Mouse (Mus musculus): ENCODE results near the gene Slc22a3. TPM values are rescaled to one million over a fixed set of nuclear protein-coding genes. Genes with fewer than 3 reads are reported as not detected.
A peak's percentile ranks its signal among the peaks of the same experiment; 100 is the strongest.

Slc22a3 gene
- total and polyA plus RNA-seq, 2 experiments from 2014 or later, result 2.1 to 2.9 TPM

- ATAC-seq (no peak), DNase-seq (ENCODE audit: low spot score) (no peak)
- Histone ChIP-seq H3K4me3 (ENCODE audit: low read length) (no peak overlapping the region), H3K27ac (no peak overlapping the region), H3K4me2 (ENCODE audit: low read depth, low read length) (no peak overlapping the region), H3K9me3 (ENCODE audit: low read length) (no peaks in the 10 kb centered on the region), H3K27me3 (ENCODE audit: insufficient read depth, low read length) (no peaks in the 10 kb centered on the region), H3K36me3 (ENCODE audit: insufficient read depth, low read length) (no peaks in the 10 kb centered on the region), H3K9ac (replicated peaks; ENCODE audit: low read length) (no peak overlapping the region), H3K4me1 (ENCODE audit: insufficient read depth, low read length) (no peaks in the 10 kb centered on the region)
- no peak for TF ChIP-seq CTCF (IDR thresholded peaks at IDR 0.05; ENCODE audit: low read depth)
- 72% methylated on average over 3 of the region's 3 CpGs for WGBS
These were observed 32.9 kb downstream of the Slc22a3 start for GRCm38 (mm10) chr17:12474509-12475083.

GRCm38 (mm10) chr17:12472547-12472946 lies 35.0 kb downstream of the Slc22a3 start:
- H3K4me2 ChIP-seq (ENCODE audit: low read depth, low read length), result no peak overlapping the region
- no peak overlapping the region for H3K27ac ChIP-seq
- H3K9me3 ChIP-seq (ENCODE audit: low read length), result no peaks in the 10 kb centered on the region
- H3K36me3 ChIP-seq (ENCODE audit: insufficient read depth, low read length), result no peaks in the 10 kb centered on the region
- no peaks in the 10 kb centered on the region for H3K4me1 ChIP-seq (ENCODE audit: insufficient read depth, low read length)
- no peak overlapping the region for H3K9ac ChIP-seq (replicated peaks; ENCODE audit: low read length)
- H3K4me3 ChIP-seq (ENCODE audit: low read length), result no peak overlapping the region
- DNase-seq (ENCODE audit: low spot score) (no peak), ATAC-seq (no peak)
- H3K27me3 ChIP-seq (ENCODE audit: insufficient read depth, low read length), result no peaks in the 10 kb centered on the region
- TF ChIP-seq CTCF (IDR thresholded peaks at IDR 0.05; ENCODE audit: low read depth), result no peak

- H3K4me1 ChIP-seq (ENCODE audit: insufficient read depth, low read length), result no peaks in the 10 kb centered on the region
- TF ChIP-seq CTCF (IDR thresholded peaks at IDR 0.05; ENCODE audit: low read depth), result no peak
- no peak overlapping the region for H3K27ac ChIP-seq
- no peak overlapping the region for H3K4me2 ChIP-seq (ENCODE audit: low read depth, low read length)
- no peak overlapping the region for H3K4me3 ChIP-seq (ENCODE audit: low read length)
- H3K27me3 ChIP-seq (ENCODE audit: insufficient read depth, low read length), result no peaks in the 10 kb centered on the region
- WGBS, result 85% methylated on average over 5 of the region's 5 CpGs
- ATAC-seq, result no peak
- no peaks in the 10 kb centered on the region for H3K9me3 ChIP-seq (ENCODE audit: low read length)
- no peak for DNase-seq (ENCODE audit: low spot score)
- H3K36me3 ChIP-seq (ENCODE audit: insufficient read depth, low read length), result no peaks in the 10 kb centered on the region
- no peak overlapping the region for H3K9ac ChIP-seq (replicated peaks; ENCODE audit: low read length)
These were observed 38.8 kb downstream of the Slc22a3 start for GRCm38 (mm10) chr17:12468745-12469144.

GRCm38 (mm10) chr17:12467642-12468041 lies 39.9 kb downstream of the Slc22a3 start:
- Histone ChIP-seq H3K9me3 (ENCODE audit: low read length) (no peaks in the 10 kb centered on the region), H3K27me3 (ENCODE audit: insufficient read depth, low read length) (no peaks in the 10 kb centered on the region), H3K27ac (no peak overlapping the region), H3K9ac (replicated peaks; ENCODE audit: low read length) (no peak overlapping the region), H3K36me3 (ENCODE audit: insufficient read depth, low read length) (no peaks in the 10 kb centered on the region), H3K4me2 (ENCODE audit: low read depth, low read length) (no peak overlapping the region), H3K4me1 (ENCODE audit: insufficient read depth, low read length) (no peaks in the 10 kb centered on the region), H3K4me3 (ENCODE audit: low read length) (no peak overlapping the region)
- 86% methylated on average over 3 of the region's 3 CpGs for WGBS
- DNase-seq (ENCODE audit: low spot score) (no peak), ATAC-seq (no peak)
- TF ChIP-seq CTCF (IDR thresholded peaks at IDR 0.05; ENCODE audit: low read depth), result no peak

- H3K9ac ChIP-seq (replicated peaks; ENCODE audit: low read length), result no peak overlapping the region
- no peaks in the 10 kb centered on the region for H3K4me1 ChIP-seq (ENCODE audit: insufficient read depth, low read length)
- DNase-seq (ENCODE audit: low spot score) (no peak), ATAC-seq (no peak)
- H3K27me3 ChIP-seq (ENCODE audit: insufficient read depth, low read length), result no peaks in the 10 kb centered on the region
- no peak for TF ChIP-seq CTCF (IDR thresholded peaks at IDR 0.05; ENCODE audit: low read depth)
- no peak overlapping the region for H3K4me2 ChIP-seq (ENCODE audit: low read depth, low read length)
- no peak overlapping the region for H3K27ac ChIP-seq
- WGBS, result 79% methylated on average over 4 of the region's 4 CpGs
- no peak overlapping the region for H3K4me3 ChIP-seq (ENCODE audit: low read length)
- H3K36me3 ChIP-seq (ENCODE audit: insufficient read depth, low read length), result no peaks in the 10 kb centered on the region
- no peaks in the 10 kb centered on the region for H3K9me3 ChIP-seq (ENCODE audit: low read length)
These were observed 41.0 kb downstream of the Slc22a3 start for GRCm38 (mm10) chr17:12466501-12467000.

- Histone ChIP-seq H3K27ac (no peak overlapping the region), H3K4me2 (ENCODE audit: low read depth, low read length) (no peak overlapping the region), H3K9ac (replicated peaks; ENCODE audit: low read length) (no peak overlapping the region), H3K27me3 (ENCODE audit: insufficient read depth, low read length) (no peaks in the 10 kb centered on the region), H3K4me3 (ENCODE audit: low read length) (no peak overlapping the region), H3K36me3 (ENCODE audit: insufficient read depth, low read length) (no peaks in the 10 kb centered on the region), H3K9me3 (ENCODE audit: low read length) (no peaks in the 10 kb centered on the region), H3K4me1 (ENCODE audit: insufficient read depth, low read length) (no peaks in the 10 kb centered on the region)
- TF ChIP-seq CTCF (IDR thresholded peaks at IDR 0.05; ENCODE audit: low read depth), result peak; percentile 42
- ATAC-seq, result no peak
- DNase-seq (ENCODE audit: low spot score), result no peak
These were observed 46.3 kb downstream of the Slc22a3 start for GRCm38 (mm10) chr17:12461168-12461567.

GRCm38 (mm10) chr17:12455143-12455790 lies 52.2 kb downstream of the Slc22a3 start:
- 78% methylated on average over 5 of the region's 5 CpGs for WGBS
- Histone ChIP-seq H3K27me3 (ENCODE audit: insufficient read depth, low read length) (no peaks in the 10 kb centered on the region), H3K4me2 (ENCODE audit: low read depth, low read length) (no peak overlapping the region), H3K9ac (replicated peaks; ENCODE audit: low read length) (no peak overlapping the region), H3K27ac (no peak overlapping the region), H3K4me3 (ENCODE audit: low read length) (no peak overlapping the region), H3K36me3 (ENCODE audit: insufficient read depth, low read length) (no peaks in the 10 kb centered on the region), H3K4me1 (ENCODE audit: insufficient read depth, low read length) (no peaks in the 10 kb centered on the region), H3K9me3 (ENCODE audit: low read length) (no peaks in the 10 kb centered on the region)
- ATAC-seq, result no peak
- no peak for DNase-seq (ENCODE audit: low spot score)
- peak; percentile 56 for TF ChIP-seq CTCF (IDR thresholded peaks at IDR 0.05; ENCODE audit: low read depth)
